Mouse (Mus musculus) liver, adult (tissue): Measurements from ENCODE around the gene Fras1.

Source experiments
- GATA4 ChIP-seq: IDR thresholded peaks from 2 replicates; pipeline ENCODE4 v1.6.1; 2014; ENCODE audit warnings: mild to moderate bottlenecking, low read length; ENCODE audit not compliant: insufficient replicate concordance

Fras1 gene

GRCm38 (mm10) chr5:96712799-96713198 lies 339.0 kb downstream of the Fras1 start:
- TF ChIP-seq GATA4, result no peak

DNA sequence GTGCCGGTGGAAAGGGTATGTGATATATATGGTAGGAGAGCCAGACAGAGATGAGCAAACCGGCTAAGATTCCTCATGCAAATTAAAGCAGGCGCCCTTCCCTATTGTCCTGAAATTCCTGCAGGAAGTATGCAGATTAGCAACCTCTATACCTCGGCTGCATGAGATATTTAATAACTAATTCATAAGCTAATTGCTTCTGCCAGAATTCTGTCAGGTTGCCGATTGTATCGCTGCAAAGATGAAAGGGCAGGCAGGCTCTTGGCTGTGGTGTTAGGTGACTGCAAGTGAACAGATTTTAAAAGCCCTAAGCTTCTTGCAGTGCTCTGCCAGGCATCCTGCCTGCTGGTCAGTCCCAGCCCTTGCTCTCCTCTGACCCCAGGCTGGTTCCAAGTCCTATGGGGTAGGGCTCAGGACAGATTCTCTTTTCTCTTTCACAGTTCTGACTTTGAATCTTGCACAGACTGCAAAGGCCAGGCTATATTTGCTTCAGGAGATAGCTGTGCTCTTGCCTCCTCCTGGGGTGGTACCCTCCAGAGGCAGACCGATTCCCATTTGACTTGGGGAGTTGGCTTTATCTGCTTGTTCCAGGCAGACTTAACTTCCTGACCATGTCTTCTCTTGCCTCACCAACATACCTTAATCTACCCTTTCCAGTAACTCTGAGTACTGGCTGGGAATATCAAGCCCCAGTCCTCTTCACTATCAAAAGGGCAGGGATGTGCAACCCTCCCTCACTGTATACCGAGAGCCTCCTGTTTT lies 342.7 kb downstream of the Fras1 start:
- TF ChIP-seq GATA4, result no peak

DNA sequence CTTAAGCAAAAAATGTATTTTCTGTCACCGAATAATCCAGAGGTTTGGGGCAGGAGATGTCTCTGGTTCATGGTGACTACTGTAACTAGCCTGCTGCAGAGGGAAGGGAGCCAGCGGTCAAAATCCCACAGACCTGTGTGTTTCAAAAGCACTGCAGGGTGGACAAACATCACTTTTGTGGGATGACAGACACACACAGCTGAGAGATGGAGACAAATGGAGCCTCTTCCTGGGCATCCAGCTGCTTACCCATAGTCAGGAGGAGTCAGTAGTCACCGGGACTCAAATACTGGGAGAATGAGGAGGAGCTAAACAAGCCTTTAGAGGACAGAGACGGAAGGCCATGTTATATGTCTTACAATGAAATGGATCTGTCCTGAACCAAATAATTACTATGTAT lies 343.9 kb downstream of the Fras1 start:
- TF ChIP-seq GATA4, result no peak

GRCm38 (mm10) chr5:96718601-96719000 lies 344.8 kb downstream of the Fras1 start:
- TF ChIP-seq GATA4, result no peak

DNA sequence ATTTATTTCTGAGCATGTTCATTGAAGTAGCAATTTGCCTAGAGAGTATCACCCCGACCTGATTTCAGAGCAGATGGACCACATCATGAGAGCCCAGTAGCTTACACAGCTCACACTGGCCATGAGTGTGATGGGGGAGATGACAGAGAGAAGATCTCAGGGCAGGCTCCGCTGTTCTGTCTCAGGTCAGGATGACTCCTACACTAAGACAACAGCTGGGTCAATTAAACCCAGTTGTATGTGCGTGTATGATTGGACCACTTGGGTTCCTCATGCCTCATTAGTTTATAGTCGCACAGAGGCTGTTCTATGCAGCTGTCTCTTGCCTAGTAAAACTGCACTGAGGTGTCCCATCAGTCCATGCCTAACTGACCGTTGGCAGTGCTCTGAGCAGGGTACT lies 345.5 kb downstream of the Fras1 start:
- TF ChIP-seq GATA4, result no peak

DNA sequence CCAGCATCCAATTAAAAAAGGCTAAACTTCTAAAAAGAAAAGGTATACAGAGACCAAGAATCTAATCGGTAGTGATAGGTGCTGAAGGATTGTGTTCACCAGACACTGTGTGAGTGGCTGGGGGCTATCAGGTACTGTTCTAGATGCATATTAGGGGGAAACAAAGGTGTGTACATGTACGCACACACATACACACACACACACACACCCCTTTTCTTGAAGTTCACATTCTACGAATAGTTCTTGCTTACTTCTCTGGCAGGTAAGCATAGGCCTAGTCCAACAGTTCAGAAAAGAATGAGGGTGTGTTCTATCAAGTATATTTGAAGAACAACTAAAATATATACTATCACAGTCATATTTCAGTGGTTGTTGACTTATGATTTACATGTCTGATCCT lies 348.9 kb downstream of the Fras1 start:
- TF ChIP-seq GATA4, result no peak

GRCm38 (mm10) chr5:96739138-96739878 lies 365.6 kb downstream of the Fras1 start:
- peak; percentile 41; the same call in 1 of the 2 replicates for TF ChIP-seq GATA4

DNA sequence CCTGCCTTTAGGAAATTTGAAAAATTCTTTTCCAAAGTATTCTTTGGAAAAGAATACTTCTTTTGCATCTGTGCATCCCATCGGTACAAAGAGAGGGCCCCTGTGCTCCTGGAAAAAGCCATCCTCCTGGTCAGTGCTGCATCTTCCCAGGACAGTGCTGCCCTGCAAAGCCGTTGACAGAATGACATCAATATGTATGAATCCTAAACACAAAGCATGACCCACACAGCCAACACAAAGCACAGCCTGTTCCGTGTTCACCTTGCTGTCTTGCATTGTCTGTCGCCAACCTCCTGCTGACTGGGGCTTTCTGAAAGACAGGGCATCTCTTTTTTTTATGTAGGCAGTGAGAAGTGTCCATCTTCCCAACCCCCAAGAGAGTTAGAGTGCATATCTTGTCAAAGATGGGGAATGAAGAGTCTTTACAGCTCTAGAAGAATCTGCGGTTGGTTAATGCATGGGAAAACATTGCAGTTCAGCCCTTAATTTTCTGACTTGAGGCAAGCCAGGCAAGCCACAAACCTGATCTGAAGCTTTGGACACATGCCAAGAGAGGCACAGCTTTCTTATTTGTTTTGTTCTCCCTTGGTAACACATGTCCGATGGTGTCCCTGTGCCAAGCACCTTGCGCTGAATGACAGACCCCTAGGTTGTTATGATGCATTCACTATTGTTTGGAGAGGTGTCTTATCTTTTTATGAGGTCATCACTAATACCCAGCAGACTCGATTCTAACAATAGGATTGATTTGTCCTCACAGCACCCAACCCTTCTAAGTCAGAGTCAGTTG lies 373.6 kb downstream of the Fras1 start:
- no peak for TF ChIP-seq GATA4

GRCm38 (mm10) chr5:96757615-96758014 lies 383.9 kb downstream of the Fras1 start:
- TF ChIP-seq GATA4, result no peak

- TF ChIP-seq GATA4, result no peak
These were observed 388.3 kb downstream of the Fras1 start for GRCm38 (mm10) chr5:96762021-96762420.

DNA sequence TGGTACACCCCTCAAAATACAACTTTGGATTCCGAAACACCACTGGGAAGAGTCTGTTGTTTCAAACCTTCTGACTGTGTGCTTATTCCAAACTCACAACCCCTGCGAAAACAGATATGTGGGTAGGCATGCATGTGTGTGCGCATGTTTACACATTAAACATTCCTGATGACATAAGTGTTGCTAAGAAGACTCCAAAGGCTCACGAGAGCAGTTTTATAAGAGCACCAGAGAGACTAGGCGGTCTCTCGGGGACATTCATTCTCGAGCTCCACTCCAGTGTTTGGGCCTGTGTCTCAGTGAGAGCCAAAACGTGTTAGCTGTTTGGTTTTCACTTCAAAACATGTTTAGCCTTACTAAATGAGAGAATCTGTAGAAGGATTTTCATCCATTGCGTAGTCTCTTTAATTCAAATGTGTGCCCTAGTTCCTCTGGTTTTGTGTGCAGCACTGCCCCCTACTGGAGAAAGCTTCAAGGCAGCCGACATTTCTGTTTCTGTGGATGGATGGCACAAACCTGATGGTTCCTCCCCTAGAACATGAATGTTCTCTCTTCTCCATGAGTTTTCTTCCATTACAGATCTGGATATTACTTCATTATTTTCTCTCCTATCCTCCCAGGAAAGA lies 395.2 kb downstream of the Fras1 start:
- TF ChIP-seq GATA4, result no peak

GRCm38 (mm10) chr5:96783506-96784288 lies 409.9 kb downstream of the Fras1 start:
- TF ChIP-seq GATA4, result no peak

DNA sequence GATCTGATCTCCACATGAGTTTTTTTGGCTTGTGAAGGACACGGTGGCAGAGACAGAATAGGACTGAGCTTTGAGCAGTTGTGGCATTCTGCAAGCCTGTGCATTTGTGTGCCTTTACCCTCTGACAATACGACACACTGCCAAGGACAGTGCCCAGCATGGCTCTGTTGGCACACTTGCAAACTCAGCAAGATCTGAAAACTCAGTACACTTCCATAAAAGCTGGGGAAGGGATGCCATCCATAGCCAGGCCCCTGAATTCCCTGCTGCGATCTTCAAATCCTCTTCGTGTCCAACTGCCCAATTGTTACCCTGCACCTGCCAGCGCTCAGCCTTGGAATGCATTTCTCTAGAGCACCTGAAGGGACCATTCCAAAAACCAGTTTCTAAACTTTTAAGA lies 411.3 kb downstream of the Fras1 start:
- no peak for TF ChIP-seq GATA4

DNA sequence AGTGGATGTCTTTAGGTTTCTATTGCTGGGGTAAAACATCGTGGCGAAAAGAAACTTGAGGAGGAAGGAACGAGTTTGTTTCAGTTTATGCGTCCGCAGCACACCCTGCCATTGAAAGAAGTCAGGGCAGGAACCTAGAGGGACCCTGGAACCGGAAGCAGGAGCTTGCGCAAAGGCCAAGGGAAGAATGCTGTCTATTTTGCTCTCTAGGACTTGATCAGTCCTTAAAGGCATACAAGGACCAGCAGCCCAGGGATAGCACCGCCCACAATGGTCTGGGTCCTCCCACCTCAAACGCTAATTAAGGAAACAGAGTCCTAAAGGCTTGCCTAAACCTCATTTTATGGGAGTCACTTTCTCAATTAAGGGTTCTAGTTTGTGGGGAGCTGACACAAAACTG lies 418.7 kb downstream of the Fras1 start:
- TF ChIP-seq GATA4, result no peak
